Mouse (Mus musculus): ENCODE measurements around the gene Zfp318.

Gene Zfp318

DNA sequence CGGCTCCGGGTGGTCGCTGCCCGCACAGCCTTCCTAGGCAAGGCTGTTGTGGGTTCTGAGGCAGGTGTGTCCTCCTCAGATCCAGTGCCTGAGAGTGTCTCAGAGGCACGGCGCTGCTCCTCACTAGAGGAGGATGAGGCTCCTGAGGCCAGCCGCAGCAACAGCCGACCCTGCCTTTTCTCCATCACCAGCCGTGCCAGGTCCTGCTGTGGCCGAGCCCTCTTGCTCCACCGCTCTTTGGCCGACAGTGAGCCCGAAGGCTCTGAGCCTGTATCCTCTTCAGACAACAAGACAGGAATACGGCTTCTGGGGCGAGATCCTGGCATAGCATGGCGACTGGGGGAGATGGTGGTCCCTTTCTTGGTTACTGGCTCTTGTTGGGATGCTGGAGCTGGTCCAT lies 62.7 kb downstream of the Zfp318 start:
- DNase-seq (ENCODE audit: low spot score) = no peak

DNA sequence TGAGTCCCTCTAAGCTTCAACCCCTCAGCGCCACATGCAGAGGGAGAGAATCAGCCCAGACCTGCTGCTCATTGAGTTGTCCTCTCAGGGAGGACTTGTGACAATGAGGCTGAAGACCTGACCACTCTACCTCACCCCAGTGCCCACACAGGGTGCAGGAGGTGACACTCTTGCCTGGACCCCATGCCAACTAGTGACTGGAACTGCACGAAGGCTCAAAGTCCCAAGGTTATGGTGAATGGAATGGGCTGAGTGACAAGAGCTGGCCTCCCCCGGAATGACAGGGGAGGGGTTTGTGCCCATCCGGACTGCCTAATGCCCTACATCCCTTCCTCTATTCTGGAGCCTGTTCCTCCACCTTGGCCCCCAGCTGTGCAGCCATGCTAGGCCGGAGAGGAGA lies 69.2 kb downstream of the Zfp318 start:
- no peak for DNase-seq (ENCODE audit: low spot score)

DNA sequence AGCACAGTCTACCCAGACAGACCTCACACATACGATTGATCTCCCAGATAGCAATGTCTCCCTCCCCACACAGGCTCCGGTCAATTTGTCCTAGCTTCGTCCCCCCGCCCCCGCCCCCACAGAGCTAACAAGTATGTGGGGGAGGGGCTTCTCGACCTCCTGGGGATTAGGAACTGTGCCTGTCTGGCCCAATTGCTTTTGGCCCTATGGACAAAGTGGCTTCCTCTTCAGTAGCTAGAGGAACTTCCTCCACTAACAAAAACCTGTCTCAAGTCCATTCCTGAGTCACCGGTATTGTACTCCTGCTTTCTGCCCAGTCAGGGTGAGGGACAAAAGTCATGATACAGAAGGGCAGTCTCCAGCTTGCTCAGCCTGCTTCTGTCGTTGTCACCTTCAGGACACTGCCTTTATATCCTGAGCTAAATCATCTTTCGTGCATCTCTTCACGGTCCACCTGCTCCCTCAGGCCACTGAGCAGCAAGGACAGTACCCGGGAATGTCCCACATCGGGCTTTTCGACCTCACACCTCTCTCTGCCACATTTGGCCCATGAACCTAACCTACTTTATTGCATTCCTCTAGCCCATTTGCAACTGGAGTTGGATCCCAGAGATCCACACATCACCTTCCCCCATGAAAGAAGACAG lies 69.9 kb downstream of the Zfp318 start:
- no peak for DNase-seq (ENCODE audit: low spot score)

DNA sequence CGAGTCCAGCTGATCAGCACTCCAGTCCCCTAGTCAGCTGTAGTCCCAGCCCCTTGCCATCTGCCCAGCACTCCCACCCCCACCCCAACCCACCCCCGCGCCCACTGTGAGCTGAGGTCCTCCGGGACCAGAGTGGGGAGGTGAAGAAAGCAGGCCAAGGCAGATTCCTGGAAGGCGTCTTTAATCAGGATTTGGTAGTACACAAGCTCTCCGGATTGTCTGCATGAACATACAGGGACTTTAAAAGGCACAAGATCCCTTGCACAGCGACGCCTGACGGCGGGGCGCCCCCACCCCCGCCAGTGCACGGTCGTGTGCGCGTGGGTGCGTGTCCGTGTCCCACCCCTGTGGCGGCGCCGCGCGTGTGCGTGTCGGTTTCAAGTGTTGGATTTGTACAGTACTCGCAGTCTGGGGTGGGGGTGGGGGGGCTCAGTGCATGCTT lies 70.5 kb downstream of the Zfp318 start:
- DNase-seq (ENCODE audit: low spot score) = no peak

DNA sequence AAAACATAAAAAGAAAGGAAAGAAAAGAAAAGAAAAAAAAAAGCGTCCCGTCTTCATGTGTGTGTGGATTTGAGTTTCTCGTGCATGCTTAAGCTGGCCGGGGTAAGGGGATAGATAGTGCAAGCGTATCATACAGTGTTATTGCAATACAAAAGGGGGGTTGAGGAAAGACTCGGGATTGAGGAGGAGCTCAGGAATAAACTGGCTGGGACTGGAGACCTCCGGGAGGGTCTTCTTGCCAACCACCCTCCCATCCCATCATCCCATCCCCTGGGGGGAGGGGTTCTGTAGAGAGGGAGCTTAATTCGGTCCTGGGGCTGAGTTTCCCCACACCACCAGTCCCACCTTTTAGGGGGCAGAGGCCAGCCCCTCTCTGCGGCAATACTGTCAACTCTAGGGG lies 71.0 kb downstream of the Zfp318 start:
- no peak for DNase-seq (ENCODE audit: low spot score)

DNA sequence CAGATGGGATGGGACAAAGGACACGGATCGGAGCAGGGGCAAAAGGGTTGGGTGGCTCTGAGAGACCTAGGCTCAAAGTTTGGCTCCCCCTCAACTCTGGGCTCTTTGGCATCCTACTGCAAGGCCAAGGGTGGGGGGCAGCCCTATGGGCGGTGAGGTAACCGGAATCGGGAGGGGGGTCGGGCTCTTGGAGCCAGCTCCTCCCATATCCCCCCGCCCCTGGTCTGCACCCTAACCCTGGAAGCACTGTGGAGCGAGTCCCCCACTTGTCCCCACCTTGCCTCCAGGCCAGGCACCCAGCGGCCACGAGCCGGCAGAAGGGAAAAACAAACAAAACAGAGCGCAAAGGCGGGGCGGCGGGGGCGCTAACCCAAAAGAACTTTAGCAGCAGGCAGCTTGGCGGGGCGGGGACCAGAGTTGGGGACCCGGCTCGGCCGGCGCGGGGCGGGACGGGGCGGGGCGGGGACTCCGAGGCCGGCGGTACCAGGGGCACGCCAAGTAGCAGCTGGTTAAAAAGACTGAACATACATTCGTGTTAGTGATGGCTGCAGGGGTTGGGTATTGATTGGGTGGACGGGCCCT lies 71.7 kb downstream of the Zfp318 start:
- no peak for DNase-seq (ENCODE audit: low spot score)

DNA sequence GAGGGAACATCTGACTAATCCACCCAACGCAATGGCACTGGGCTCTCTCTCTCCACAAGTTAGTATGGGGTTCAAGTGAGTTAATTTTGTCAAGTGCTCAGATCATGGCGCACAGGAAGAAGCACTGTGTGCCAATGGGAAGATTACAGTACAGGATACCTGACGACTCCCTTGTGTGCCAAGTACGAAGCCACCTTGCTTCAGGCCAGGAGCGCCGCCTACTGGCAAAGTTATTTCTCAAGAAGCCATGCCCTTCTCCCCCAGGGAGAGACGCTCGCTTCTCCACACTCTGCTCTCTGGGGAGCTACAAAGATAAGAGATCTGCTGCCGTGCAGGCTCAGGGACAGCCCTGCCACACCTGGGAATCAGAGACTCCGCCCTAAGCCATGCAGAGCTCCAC lies 74.3 kb downstream of the Zfp318 start:
- DNase-seq (ENCODE audit: low spot score) = no peak

DNA sequence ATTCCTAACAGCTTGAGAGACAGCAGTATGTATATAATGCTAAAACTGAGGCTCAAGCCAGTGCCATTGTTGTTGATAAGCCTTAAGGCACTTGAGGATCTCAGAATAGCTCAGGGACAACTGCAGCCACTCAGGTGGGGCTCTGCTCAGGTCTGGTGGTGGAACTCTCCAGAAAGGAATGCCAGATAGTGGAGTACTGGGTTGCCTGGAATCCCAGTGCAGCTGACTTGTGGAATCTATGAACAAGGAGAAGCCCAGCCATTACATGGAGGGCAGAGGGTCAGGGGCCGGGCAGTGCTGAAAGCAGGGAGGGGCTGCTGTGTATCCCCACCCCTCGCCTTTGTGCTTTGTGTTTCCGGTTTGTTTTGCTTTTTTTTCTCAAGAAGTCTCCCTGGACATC lies 74.9 kb downstream of the Zfp318 start:
- DNase-seq (ENCODE audit: low spot score) = no peak

DNA sequence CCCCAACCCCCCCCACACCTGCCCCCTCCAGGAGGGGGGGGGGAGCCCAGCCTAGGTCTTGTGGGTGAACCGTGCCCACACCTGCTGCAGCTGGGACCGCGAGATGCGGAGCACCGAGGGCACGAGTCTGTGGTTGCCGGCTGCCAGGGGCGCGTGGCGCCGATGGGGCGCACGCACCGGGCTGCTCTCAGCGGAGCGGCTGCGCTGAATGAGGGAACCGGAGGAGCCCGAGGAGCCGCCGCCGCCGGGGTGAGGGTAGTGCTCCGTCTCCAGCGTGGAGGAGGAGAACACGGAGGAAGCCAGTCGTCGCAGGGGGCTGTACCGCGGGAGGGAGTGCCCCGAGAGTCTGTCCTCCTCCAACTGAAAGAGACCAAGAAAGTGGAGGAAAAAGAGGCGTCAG lies 77.1 kb downstream of the Zfp318 start:
- no peak for DNase-seq (ENCODE audit: low spot score)

DNA sequence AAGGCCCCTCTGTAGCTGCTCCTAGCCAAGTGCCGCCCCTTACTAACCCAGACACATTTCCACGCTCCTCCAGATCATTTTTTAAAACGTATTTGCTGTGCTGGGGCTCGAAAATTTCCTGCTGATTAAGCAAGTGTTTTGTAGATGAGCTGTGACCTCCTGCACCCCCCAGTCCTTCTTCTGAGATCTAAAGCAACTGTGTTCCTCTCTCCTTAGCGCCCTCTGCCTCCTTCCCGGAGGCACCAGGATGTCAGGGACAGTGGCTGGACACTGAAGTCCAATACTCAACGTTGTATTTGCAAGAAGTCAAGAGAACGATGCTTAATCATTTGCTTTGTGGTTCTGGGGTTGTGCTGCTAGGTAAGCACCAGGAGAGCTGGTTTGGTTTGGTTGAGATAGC lies 77.8 kb downstream of the Zfp318 start:
- DNase-seq (ENCODE audit: low spot score) = no peak

DNA sequence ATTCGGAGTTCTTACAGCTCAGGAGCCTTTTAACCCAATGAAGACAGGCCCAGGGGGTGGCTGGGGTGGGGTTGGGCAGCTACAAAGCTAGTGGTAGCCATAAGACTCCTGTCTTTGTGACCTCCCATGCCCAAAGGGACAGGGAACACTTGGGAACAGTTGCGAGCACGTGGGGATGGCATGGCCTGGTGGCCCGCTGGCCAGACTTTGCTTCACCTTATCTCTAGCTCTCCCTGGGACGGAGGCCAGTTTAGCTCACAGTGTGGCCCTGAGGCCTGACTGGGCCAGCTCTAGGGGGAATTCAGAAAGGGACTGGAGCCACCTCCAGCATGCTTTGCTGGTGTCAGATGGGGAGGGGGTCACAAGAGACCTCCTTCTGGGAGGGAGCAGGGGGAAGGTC lies 78.7 kb downstream of the Zfp318 start:
- DNase-seq (ENCODE audit: low spot score) = no peak

DNA sequence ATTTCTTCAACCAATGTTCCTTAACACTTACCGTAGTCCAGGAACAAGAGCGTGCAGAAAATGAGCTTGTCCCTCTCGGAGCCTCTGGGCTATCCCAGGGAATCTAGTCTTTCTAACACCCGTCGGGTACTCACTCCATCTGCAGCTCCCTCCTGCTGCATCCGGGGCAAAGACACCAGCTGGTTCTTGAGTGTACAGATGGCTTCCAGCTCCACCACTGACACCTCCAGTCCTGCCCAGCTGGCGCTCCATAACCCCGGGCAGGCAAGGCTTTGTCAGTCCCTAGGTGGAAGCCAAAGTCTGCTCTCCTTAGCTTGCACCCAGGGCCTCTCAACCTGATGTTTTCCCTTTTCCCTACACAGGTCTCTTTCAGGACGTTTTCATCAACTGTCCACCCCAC lies 84.3 kb downstream of the Zfp318 start:
- DNase-seq (ENCODE audit: low spot score) = no peak

Data from urinary bladder, postnatal 10 days (tissue).